Mouse (Mus musculus) forebrain, embryonic 10.5 days (tissue): Measurements from ENCODE around the gene Klhl29. TPM values are rescaled to one million over a fixed set of nuclear protein-coding genes. Genes with fewer than 3 reads are reported as not detected.
A peak's percentile ranks its signal among the peaks of the same experiment; 100 is the strongest.

Source experiments
- DNase-seq: peaks from one replicate; pipeline ENCODE4 v3.0.0-alpha.2; 2017; ENCODE audit warnings: low spot score; ENCODE audit errors: extremely low spot score
- H3K27ac ChIP-seq: fragments of 300-500 bp; sonication (generic); 2 replicates; pipeline ENCODE4 v1.5.1; 2016; ENCODE audit warnings: mild to moderate bottlenecking
- H3K27me3 ChIP-seq: fragments of 300-500 bp; sonication (generic); 2 replicates; pipeline ENCODE4 v1.6.1; 2016; ENCODE audit warnings: mild to moderate bottlenecking; ENCODE audit not compliant: poor library complexity, severe bottlenecking
- H3K36me3 ChIP-seq: fragments of 300-500 bp; sonication (generic); replicated peaks from 2 replicates; pipeline ENCODE4 v1.6.1; 2016; ENCODE audit warnings: mild to moderate bottlenecking, moderate library complexity
- H3K4me1 ChIP-seq: fragments of 300-500 bp; sonication (generic); 2 replicates; pipeline ENCODE4 v1.6.1; 2016
- H3K4me3 ChIP-seq: fragments of 300-500 bp; sonication (generic); 2 replicates; pipeline ENCODE4 v1.5.1; 2016; ENCODE audit warnings: mild to moderate bottlenecking, moderate library complexity
- H3K9me3 ChIP-seq: fragments of 300-500 bp; sonication (generic); 2 replicates; pipeline ENCODE4 v1.6.1; 2016; ENCODE audit warnings: mild to moderate bottlenecking, moderate library complexity
- WGBS: fragments of 180-500 bp; shearing (Covaris S2); methylation state at CpG from one replicate; pipeline ENCODE4 v1.1.7; 2016; 5-methylcytosine and 5-hydroxymethylcytosine counted together
- polyA plus RNA-seq: library from polyadenylated mRNA; unstranded; fragments of >200 nt; fragmentation: Nextera tagmentation; extraction: Ambion mirVana; gene quantifications from 2 replicates; pipeline ENCODE4 v1.2.1, GENCODE M21; 2016

The Klhl29 gene
- polyA plus RNA-seq, 1 experiment from 2014 or later, result 1.2 TPM

DNA sequence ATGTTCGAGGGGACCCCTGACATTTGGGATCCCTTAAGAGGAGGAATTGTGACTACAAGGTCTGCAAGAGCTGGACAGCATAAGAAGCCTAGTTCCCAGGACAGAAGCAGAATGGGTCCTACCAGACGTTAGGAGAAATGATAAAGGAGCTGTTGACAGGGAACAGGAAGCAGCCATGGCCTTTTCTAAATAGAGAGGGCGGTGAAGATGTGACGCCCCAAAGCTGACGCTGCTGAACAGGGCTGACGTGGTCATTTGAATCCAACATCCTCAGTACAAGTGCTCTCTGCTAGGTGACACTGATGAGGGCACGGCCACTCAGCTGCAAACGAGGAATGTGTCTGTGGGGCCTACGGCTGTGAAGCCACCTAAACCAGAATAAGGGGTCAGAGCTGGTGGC is 210.1 kb downstream of the Klhl29 start:
- 88% methylated on average over 9 of the region's 9 CpGs for WGBS
- DNase-seq, result no peak
- H3K4me3 ChIP-seq, result no peak overlapping the region
- H3K36me3 ChIP-seq, result no peaks in the 10 kb centered on the region
- H3K4me1 ChIP-seq, result peaks cover 9% of the 10 kb centered on the region; the same call in 1 of the 2 replicates
- no peaks in the 10 kb centered on the region for H3K9me3 ChIP-seq
- no peak overlapping the region for H3K27ac ChIP-seq
- H3K27me3 ChIP-seq, result no peaks in the 10 kb centered on the region

DNA sequence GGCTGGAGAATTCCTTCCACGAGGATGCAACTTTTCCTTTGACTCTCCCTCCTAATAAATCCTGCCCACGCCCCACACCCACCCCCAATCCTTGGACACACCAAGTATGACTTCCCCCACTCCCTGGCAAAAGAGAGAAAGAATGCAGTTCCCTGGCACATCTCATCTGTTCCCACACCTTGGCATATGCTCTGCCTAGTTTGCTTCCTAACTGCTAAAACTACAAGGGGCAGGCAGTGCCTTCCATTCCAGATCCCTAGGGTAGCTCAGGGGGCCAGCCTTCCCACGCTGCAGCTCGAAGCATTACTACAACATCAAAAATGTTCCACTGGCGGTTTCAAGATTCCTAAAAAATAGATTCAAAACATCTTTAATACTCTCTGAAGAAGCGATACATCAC is 212.8 kb downstream of the Klhl29 start:
- Histone ChIP-seq H3K4me1 (peaks cover 9% of the 10 kb centered on the region; the same call in 1 of the 2 replicates), H3K27ac (no peak overlapping the region), H3K27me3 (no peaks in the 10 kb centered on the region), H3K36me3 (no peaks in the 10 kb centered on the region), H3K9me3 (no peaks in the 10 kb centered on the region), H3K4me3 (no peak overlapping the region)
- 90% methylated on average over 6 of the region's 6 CpGs for WGBS
- DNase-seq, result no peak

DNA sequence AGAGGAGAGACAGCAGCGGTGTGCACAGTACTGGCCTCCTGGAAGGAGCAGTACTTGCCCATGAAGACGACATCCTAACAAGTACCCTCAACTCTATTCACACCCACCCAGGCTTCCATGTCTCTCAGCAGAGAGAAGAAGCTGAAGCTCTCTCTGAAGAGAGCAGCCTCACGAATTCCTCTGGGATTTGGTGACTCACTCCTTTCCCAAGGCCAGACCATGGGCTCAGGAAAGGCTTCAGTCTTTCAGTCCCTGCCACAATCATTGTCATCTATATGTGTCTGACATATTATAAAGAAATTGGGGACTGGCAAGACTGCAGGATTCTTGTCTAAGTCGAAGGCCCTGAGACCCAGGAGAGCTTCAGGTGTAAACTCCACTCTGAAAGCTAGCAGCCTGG is 213.9 kb downstream of the Klhl29 start:
- Histone ChIP-seq H3K27ac (no peak overlapping the region), H3K9me3 (no peaks in the 10 kb centered on the region), H3K27me3 (no peaks in the 10 kb centered on the region), H3K4me1 (peaks cover 9% of the 10 kb centered on the region; the same call in 1 of the 2 replicates), H3K4me3 (no peak overlapping the region), H3K36me3 (no peaks in the 10 kb centered on the region)
- DNase-seq, result no peak
- WGBS, result 89% methylated on average over 4 of the region's 4 CpGs

DNA sequence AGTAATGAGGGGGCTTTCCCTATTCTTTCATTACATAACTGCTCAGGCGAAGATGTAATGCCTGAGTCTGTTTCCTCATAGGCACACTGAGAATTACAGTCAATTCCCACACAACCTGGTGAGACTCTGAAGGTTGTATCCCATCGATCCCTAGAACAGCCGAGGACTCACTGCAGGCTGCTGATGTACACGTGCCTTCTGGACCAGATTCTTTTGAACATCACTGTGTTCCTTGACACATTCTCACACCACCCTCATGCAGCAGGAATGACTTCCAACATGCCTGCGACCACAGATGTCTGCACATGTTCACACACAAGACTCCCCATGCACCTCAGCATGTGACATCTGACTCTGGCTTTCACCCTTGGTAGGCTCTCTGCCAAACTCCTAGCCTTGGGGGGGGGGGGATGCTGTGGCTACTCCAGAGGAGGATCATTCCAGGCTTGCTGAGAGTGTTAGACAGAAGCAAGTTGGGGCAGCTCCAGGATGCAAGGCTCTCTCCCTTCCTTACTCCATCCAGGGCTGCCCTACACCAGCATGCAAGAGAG is 217.5 kb downstream of the Klhl29 start:
- Histone ChIP-seq H3K9me3 (no peaks in the 10 kb centered on the region), H3K36me3 (no peaks in the 10 kb centered on the region), H3K4me3 (no peak overlapping the region), H3K4me1 (peaks cover 3% of the 10 kb centered on the region; the same call in 1 of the 2 replicates), H3K27me3 (no peaks in the 10 kb centered on the region), H3K27ac (no peak overlapping the region)
- DNase-seq, result no peak
- 91% methylated on average over 5 of the region's 5 CpGs for WGBS

DNA sequence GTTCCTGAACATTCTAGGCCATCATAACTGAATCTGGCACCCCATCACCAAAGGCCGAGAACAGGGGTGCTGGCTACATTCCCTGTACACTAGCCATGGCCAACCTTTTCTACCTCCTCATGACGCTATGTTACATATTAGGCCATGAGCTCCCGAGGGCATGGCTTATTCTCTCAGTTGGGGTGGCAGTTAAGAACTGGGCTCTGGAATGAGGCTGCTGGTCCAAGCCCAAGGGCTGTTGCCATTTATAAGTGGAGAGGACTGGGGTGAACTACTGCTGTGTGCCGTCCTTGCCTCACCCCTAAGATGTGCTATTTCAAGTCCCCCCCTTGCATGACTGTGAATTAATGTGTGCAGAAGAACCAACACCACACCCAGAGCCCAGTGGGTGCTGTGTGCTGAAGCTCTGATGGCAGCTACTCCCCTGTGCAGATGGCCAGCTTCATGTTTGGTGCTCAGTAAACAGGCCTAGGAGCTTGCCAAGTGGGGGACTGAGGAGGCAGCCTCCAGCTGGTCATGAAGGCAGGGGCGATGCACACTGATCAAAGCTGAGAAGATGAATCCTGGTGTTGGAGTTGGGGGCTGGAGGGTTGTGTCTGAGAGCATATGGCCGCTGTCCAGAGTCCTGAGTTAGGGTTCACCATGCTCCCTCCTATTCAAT is 218.3 kb downstream of the Klhl29 start:
- Histone ChIP-seq H3K36me3 (no peaks in the 10 kb centered on the region), H3K27ac (no peak overlapping the region), H3K4me3 (no peak overlapping the region), H3K9me3 (no peaks in the 10 kb centered on the region), H3K27me3 (no peaks in the 10 kb centered on the region), H3K4me1 (peaks cover 6% of the 10 kb centered on the region)
- 82% methylated on average over 6 of the region's 6 CpGs for WGBS
- no peak for DNase-seq

DNA sequence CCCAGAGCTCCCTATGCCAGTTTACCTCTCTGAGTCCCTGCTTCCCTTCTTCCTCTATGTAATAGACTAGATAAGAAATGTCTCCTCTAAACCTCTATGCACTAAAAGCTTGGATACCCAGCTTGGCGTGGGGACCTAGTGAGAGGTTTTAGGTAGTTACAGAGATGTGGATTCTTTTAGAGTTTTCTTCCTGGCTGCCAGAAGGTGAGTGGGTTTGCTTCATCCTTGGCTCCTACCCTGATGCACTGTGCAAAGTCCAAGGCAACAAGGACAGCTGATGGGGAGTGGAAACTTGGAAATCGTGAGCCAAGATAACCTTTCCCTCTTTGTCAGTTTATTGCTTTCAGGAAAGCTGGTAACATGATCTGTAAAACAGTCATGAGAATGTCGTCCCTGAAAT is 220.3 kb downstream of the Klhl29 start:
- 87% methylated on average over 3 of the region's 3 CpGs for WGBS
- Histone ChIP-seq H3K9me3 (no peaks in the 10 kb centered on the region), H3K36me3 (no peaks in the 10 kb centered on the region), H3K27me3 (no peaks in the 10 kb centered on the region), H3K4me3 (no peak overlapping the region), H3K27ac (no peak overlapping the region), H3K4me1 (peaks cover 17% of the 10 kb centered on the region)
- DNase-seq, result no peak

GRCm38 (mm10) chr12:5151859-5152258 is 223.6 kb downstream of the Klhl29 start:
- Histone ChIP-seq H3K4me3 (no peak overlapping the region), H3K4me1 (peaks cover 17% of the 10 kb centered on the region), H3K27ac (peak overlapping the region; percentile 53), H3K27me3 (no peaks in the 10 kb centered on the region), H3K36me3 (no peaks in the 10 kb centered on the region), H3K9me3 (no peaks in the 10 kb centered on the region)
- DNase-seq, result peak; percentile 47
- WGBS, result 21% methylated on average over 10 of the region's 10 CpGs

- Histone ChIP-seq H3K36me3 (no peaks in the 10 kb centered on the region), H3K27me3 (no peaks in the 10 kb centered on the region), H3K4me1 (peaks cover 41% of the 10 kb centered on the region), H3K4me3 (no peak overlapping the region), H3K27ac (no peak overlapping the region), H3K9me3 (no peaks in the 10 kb centered on the region)
- DNase-seq, result no peak
- WGBS, result 83% methylated on average over 5 of the region's 5 CpGs
Observed at GRCm38 (mm10) chr12:5147346-5148035, 228.0 kb downstream of the Klhl29 start.

- peaks cover 34% of the 10 kb centered on the region for H3K4me1 ChIP-seq
- H3K36me3 ChIP-seq, result no peaks in the 10 kb centered on the region
- WGBS, result 35% methylated on average over 5 of the region's 5 CpGs
- H3K4me3 ChIP-seq, result 0 out of 2 replicates have a peak overlapping the region, but pooled peaks have one; percentile 1
- DNase-seq, result peak; percentile 23
- no peaks in the 10 kb centered on the region for H3K27me3 ChIP-seq
- H3K9me3 ChIP-seq, result no peaks in the 10 kb centered on the region
- peak overlapping the region; percentile 66 for H3K27ac ChIP-seq
Observed at GRCm38 (mm10) chr12:5143903-5144781, 231.3 kb downstream of the Klhl29 start.

DNA sequence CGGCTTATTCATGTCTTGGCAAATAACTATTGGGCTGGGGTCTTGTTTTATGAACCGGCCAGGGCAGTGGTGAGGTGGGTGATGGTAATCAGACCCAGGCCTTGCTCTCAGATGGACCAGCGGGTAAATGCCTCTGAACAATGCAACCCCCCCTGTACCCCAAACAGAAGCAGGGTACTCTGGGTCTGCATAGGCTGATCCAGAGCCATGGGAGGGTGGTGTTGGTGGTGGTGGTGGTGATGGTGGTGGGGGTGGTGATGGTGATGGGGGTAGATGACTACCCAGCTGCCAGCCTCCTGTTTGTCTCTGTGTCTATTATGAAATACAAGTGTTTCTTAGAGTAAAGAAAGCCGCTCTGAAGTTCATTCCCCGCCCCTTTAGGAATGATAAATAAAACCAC is 232.3 kb downstream of the Klhl29 start:
- H3K4me3 ChIP-seq, result no peak overlapping the region
- DNase-seq, result no peak
- H3K4me1 ChIP-seq, result peaks cover 43% of the 10 kb centered on the region
- H3K36me3 ChIP-seq, result no peaks in the 10 kb centered on the region
- H3K27me3 ChIP-seq, result no peaks in the 10 kb centered on the region
- WGBS, result 78% methylated on average over 5 of the region's 5 CpGs
- peak overlapping the region; percentile 66 for H3K27ac ChIP-seq
- no peaks in the 10 kb centered on the region for H3K9me3 ChIP-seq

- DNase-seq, result peak; percentile 82
- Histone ChIP-seq H3K36me3 (no peaks in the 10 kb centered on the region), H3K27ac (peak overlapping the region; percentile 66), H3K9me3 (no peaks in the 10 kb centered on the region), H3K4me1 (peaks cover 43% of the 10 kb centered on the region), H3K27me3 (no peaks in the 10 kb centered on the region), H3K4me3 (no peak overlapping the region)
- WGBS, result 7% methylated on average over 3 of the region's 3 CpGs
Observed at GRCm38 (mm10) chr12:5142776-5143175, 232.7 kb downstream of the Klhl29 start.

DNA sequence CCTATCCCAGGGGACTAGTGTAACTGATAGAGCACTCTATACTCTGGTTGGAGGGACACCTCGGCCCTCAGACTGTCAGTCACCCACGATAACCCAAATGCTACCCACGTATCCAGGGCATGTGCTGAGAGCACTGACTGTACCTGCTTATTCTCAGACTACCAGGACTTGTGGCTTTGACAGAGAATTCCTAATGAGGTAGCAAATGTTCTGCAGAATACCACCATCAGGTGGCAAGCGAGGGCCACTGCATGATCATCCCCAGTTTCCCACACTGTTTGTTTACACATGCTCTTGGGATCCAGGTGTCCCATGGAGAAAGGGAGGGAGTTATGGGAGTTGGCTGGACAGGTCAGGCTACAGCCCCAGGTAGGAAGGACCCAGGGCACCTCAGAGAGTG is 234.4 kb downstream of the Klhl29 start:
- H3K27ac ChIP-seq, result no peak overlapping the region
- DNase-seq, result no peak
- no peaks in the 10 kb centered on the region for H3K27me3 ChIP-seq
- peaks cover 47% of the 10 kb centered on the region for H3K4me1 ChIP-seq
- H3K36me3 ChIP-seq, result peaks cover 6% of the 10 kb centered on the region
- 79% methylated on average over 4 of the region's 4 CpGs for WGBS
- H3K4me3 ChIP-seq, result no peak overlapping the region
- no peaks in the 10 kb centered on the region for H3K9me3 ChIP-seq
